Mouse (Mus musculus): Measurements from ENCODE around the gene Ccdc9. TPM values are rescaled to one million over a fixed set of nuclear protein-coding genes. Genes with fewer than 3 reads are reported as not detected.
"Not testable (repeated sequence)": the region's sequence is repeated elsewhere in the genome, so short reads cannot be mapped to it uniquely, and the experiment has no call there.

The Ccdc9 gene
- polyA plus RNA-seq, 1 experiment from 2014 or later: 46.7 TPM

GRCm38 (mm10) chr7:16282334-16282733 lies 4.3 kb downstream of the Ccdc9 start:
- peaks cover 60% of the 10 kb centered on the region for H3K36me3 ChIP-seq
- WGBS: 85% methylated on average over 13 of the region's 13 CpGs
- no peak overlapping the region for H3K4me3 ChIP-seq
- H3K4me2 ChIP-seq (replicated peaks): no peak overlapping the region
- peaks cover 10% of the 10 kb centered on the region for H3K4me1 ChIP-seq
- H3K27ac ChIP-seq: no peak overlapping the region
- H3K27me3 ChIP-seq: no peaks in the 10 kb centered on the region
- no peak overlapping the region for H3K9ac ChIP-seq
- H3K9me3 ChIP-seq (replicated peaks): no peaks in the 10 kb centered on the region
- no peak for ATAC-seq (ENCODE audit: low FRiP score)

- Histone ChIP-seq H3K27me3 (peaks cover 3% of the 10 kb centered on the region; the same call in 1 of the 2 replicates), H3K4me1 (peaks cover 9% of the 10 kb centered on the region), H3K27ac (no peak overlapping the region), H3K9ac (no peak overlapping the region), H3K4me2 (replicated peaks) (no peak overlapping the region), H3K9me3 (replicated peaks) (no peaks in the 10 kb centered on the region), H3K4me3 (no peak overlapping the region), H3K36me3 (peaks cover 75% of the 10 kb centered on the region)
- 94% methylated on average over 11 of the region's 11 CpGs for WGBS
- ATAC-seq (ENCODE audit: low FRiP score): no peak
Observed at GRCm38 (mm10) chr7:16280721-16281120, 5.9 kb downstream of the Ccdc9 start.

GRCm38 (mm10) chr7:16274922-16275890 lies 11.4 kb downstream of the Ccdc9 start:
- Histone ChIP-seq H3K27ac (0 out of 2 replicates have a peak overlapping the region, but pooled peaks have one; percentile 94), H3K4me1 (peaks cover 28% of the 10 kb centered on the region), H3K9me3 (replicated peaks) (no peaks in the 10 kb centered on the region), H3K4me2 (replicated peaks) (peak overlapping the region; percentile 93; the same call in 1 of the 2 replicates), H3K4me3 (no peak overlapping the region), H3K36me3 (peaks cover 44% of the 10 kb centered on the region), H3K9ac (no peak overlapping the region), H3K27me3 (peaks cover 12% of the 10 kb centered on the region)
- WGBS: 88% methylated on average over 10 of the region's 10 CpGs
- no peak for ATAC-seq (ENCODE audit: low FRiP score)

GRCm38 (mm10) chr7:16273766-16274140 lies 12.8 kb downstream of the Ccdc9 start:
- peak; percentile 78 for ATAC-seq (ENCODE audit: low FRiP score)
- under 1% methylated on average over 18 of the region's 18 CpGs for WGBS
- no peaks in the 10 kb centered on the region for H3K9me3 ChIP-seq (replicated peaks)

GRCm38 (mm10) chr7:16273081-16273765 lies 13.4 kb downstream of the Ccdc9 start, which contains the start of gene Inafm1:
Inafm1 (minus strand) TSS chr7:16273617.
- 2% methylated on average over 45 of the region's 49 CpGs for whole genome bisulfite sequencing
- Histone ChIP-seq H3K27me3 (peaks cover 12% of the 10 kb centered on the region), H3K9me3 (replicated peaks) (no peaks in the 10 kb centered on the region), H3K36me3 (peaks cover 31% of the 10 kb centered on the region), H3K9ac (peak within 1 kb of the TSS; percentile 88), H3K27ac (peak within 1 kb of the TSS; percentile 94), H3K4me1 (peaks cover 28% of the 10 kb centered on the region), H3K4me3 (peak within 1 kb of the TSS; percentile 82), H3K4me2 (replicated peaks) (peak within 1 kb of the TSS; percentile 93)
- ATAC-seq (ENCODE audit: low FRiP score): peak; percentile 86

More at GRCm38 (mm10) chr7:16273766-16274140, 12.8 kb downstream of the Ccdc9 start:
- H3K27me3 ChIP-seq: peaks cover 12% of the 10 kb centered on the region
- peaks cover 36% of the 10 kb centered on the region for H3K36me3 ChIP-seq
- peak overlapping the region; percentile 94 for H3K27ac ChIP-seq
- H3K9ac ChIP-seq: peak overlapping the region; percentile 88
- peak overlapping the region; percentile 93 for H3K4me2 ChIP-seq (replicated peaks)
- peaks cover 28% of the 10 kb centered on the region for H3K4me1 ChIP-seq
- peak overlapping the region; percentile 82 for H3K4me3 ChIP-seq

GRCm38 (mm10) chr7:16272681-16273080 lies 13.9 kb downstream of the Ccdc9 start:
- WGBS: under 1% methylated on average over 43 of the region's 46 CpGs
- Histone ChIP-seq H3K9ac (peak overlapping the region; percentile 88), H3K27me3 (peaks cover 12% of the 10 kb centered on the region), H3K36me3 (peaks cover 25% of the 10 kb centered on the region), H3K4me3 (peak overlapping the region; percentile 82), H3K4me1 (peaks cover 28% of the 10 kb centered on the region), H3K4me2 (replicated peaks) (peak overlapping the region; percentile 93), H3K27ac (peak overlapping the region; percentile 94), H3K9me3 (replicated peaks) (no peaks in the 10 kb centered on the region)
- ATAC-seq (ENCODE audit: low FRiP score): peak; percentile 75

- ATAC-seq (ENCODE audit: low FRiP score): no peak
- Histone ChIP-seq H3K27me3 (peaks cover 12% of the 10 kb centered on the region), H3K9me3 (replicated peaks) (no peaks in the 10 kb centered on the region), H3K4me1 (peaks cover 28% of the 10 kb centered on the region), H3K27ac (no peak overlapping the region), H3K4me2 (replicated peaks) (peak overlapping the region; percentile 93), H3K36me3 (peaks cover 11% of the 10 kb centered on the region), H3K9ac (no peak overlapping the region), H3K4me3 (no peak overlapping the region)
- WGBS: 58% methylated on average over 1 of the region's 1 CpGs
Observed at GRCm38 (mm10) chr7:16271139-16271538, 15.5 kb downstream of the Ccdc9 start.

GRCm38 (mm10) chr7:16266593-16266992 lies 20.0 kb downstream of the Ccdc9 start:
- not testable (repeated sequence) for H3K4me3 ChIP-seq; H3K27me3 ChIP-seq; H3K36me3 ChIP-seq; ATAC-seq (ENCODE audit: low FRiP score); H3K4me1 ChIP-seq; H3K9ac ChIP-seq; H3K27ac ChIP-seq; H3K4me2 ChIP-seq (replicated peaks)
- 0 out of 2 replicates have a peak, but pooled peaks cover 10% of the 10 kb centered on the region for H3K9me3 ChIP-seq (replicated peaks)
- 85% methylated on average over 7 of the region's 7 CpGs for WGBS

GRCm38 (mm10) chr7:16265856-16266255 lies 20.7 kb downstream of the Ccdc9 start:
- H3K9me3 ChIP-seq (replicated peaks): 0 out of 2 replicates have a peak, but pooled peaks cover 10% of the 10 kb centered on the region
- no peaks in the 10 kb centered on the region for H3K27me3 ChIP-seq
- no peak for ATAC-seq (ENCODE audit: low FRiP score)
- no peak overlapping the region for H3K27ac ChIP-seq
- 89% methylated on average over 11 of the region's 11 CpGs for WGBS
- no peaks in the 10 kb centered on the region for H3K4me1 ChIP-seq
- no peak overlapping the region for H3K4me3 ChIP-seq
- no peak overlapping the region for H3K4me2 ChIP-seq (replicated peaks)
- no peak overlapping the region for H3K9ac ChIP-seq
- H3K36me3 ChIP-seq: no peaks in the 10 kb centered on the region

GRCm38 (mm10) chr7:16263843-16264242 lies 22.8 kb downstream of the Ccdc9 start:
- Histone ChIP-seq H3K4me3 (no peak overlapping the region), H3K4me2 (replicated peaks) (no peak overlapping the region), H3K27me3 (no peaks in the 10 kb centered on the region), H3K36me3 (no peaks in the 10 kb centered on the region), H3K27ac (no peak overlapping the region), H3K9me3 (replicated peaks) (0 out of 2 replicates have a peak, but pooled peaks cover 10% of the 10 kb centered on the region), H3K4me1 (no peaks in the 10 kb centered on the region), H3K9ac (no peak overlapping the region)
- 88% methylated on average over 5 of the region's 5 CpGs for WGBS
- ATAC-seq (ENCODE audit: low FRiP score): no peak

GRCm38 (mm10) chr7:16263015-16263787 lies 23.4 kb downstream of the Ccdc9 start:
- no peaks in the 10 kb centered on the region for H3K27me3 ChIP-seq
- 0 out of 2 replicates have a peak, but pooled peaks cover 10% of the 10 kb centered on the region for H3K9me3 ChIP-seq (replicated peaks)
- H3K9ac ChIP-seq: no peak overlapping the region
- H3K27ac ChIP-seq: no peak overlapping the region
- no peak overlapping the region for H3K4me3 ChIP-seq
- no peaks in the 10 kb centered on the region for H3K4me1 ChIP-seq
- ATAC-seq (ENCODE audit: low FRiP score): no peak
- H3K36me3 ChIP-seq: no peaks in the 10 kb centered on the region
- H3K4me2 ChIP-seq (replicated peaks): no peak overlapping the region
- WGBS: 29% methylated on average over 8 of the region's 8 CpGs

All from hindbrain, embryonic 12.5 days (tissue).